Mouse (Mus musculus) embryonic facial prominence, embryonic 15.5 days (tissue): ENCODE measurements at regions not wholly inside any gene's neighbourhood (a gene's known extent, or its start where the extent isn't known, plus 50 kb on each side); places are given as distances from the start of the nearest gene placed in this dataset.

Experiments
- ATAC-seq: fragments of 200-750 bp; cut with Nextera tagmentation; 2 replicates; pipeline ENCODE4 v1.8.0; 2017; ENCODE audit warnings: low read depth, moderate TSS enrichment; ENCODE audit not compliant: insufficient number of reproducible peaks, low FRiP score, low TSS enrichment
- H3K27ac ChIP-seq: fragments of 300-500 bp; sonication (generic); replicated peaks from 2 replicates; pipeline ENCODE4 v1.5.1; 2015; ENCODE audit warnings: mild to moderate bottlenecking, inconsistent platforms
- H3K27me3 ChIP-seq: fragments of 300-500 bp; sonication (generic); 2 replicates; pipeline ENCODE4 v1.6.1; 2015; ENCODE audit warnings: inconsistent platforms
- H3K36me3 ChIP-seq: fragments of 300-500 bp; sonication (generic); 2 replicates; pipeline ENCODE4 v1.6.1; 2015; ENCODE audit warnings: mild to moderate bottlenecking, inconsistent platforms
- H3K4me1 ChIP-seq: fragments of 300-500 bp; sonication (generic); 2 replicates; pipeline ENCODE4 v1.6.1; 2015; ENCODE audit warnings: inconsistent platforms
- H3K4me2 ChIP-seq: fragments of 300-500 bp; sonication (generic); replicated peaks from 2 replicates; pipeline ENCODE4 v1.6.1; 2015; ENCODE audit warnings: mild to moderate bottlenecking, inconsistent platforms
- H3K4me3 ChIP-seq: fragments of 300-500 bp; sonication (generic); replicated peaks from 2 replicates; pipeline ENCODE4 v1.5.1; 2015; ENCODE audit warnings: mild to moderate bottlenecking, inconsistent platforms
- H3K9ac ChIP-seq: fragments of 300-500 bp; sonication (generic); 2 replicates; pipeline ENCODE4 v1.6.1; 2015; ENCODE audit warnings: inconsistent platforms
- H3K9me3 ChIP-seq: fragments of 300-500 bp; sonication (generic); replicated peaks from 2 replicates; pipeline ENCODE4 v1.6.1; 2016; ENCODE audit warnings: inconsistent platforms
- WGBS: fragments of 180-500 bp; shearing (Covaris S2); methylation state at CpG from one replicate; pipeline ENCODE4 v1.1.7; 2015; 5-methylcytosine and 5-hydroxymethylcytosine counted together

GRCm38 (mm10) chr5:46901909-46902308 is 1044.5 kb upstream of the Lcorl start:
- ATAC-seq: no peak

GRCm38 (mm10) chr5:46894037-46894436 is 1036.6 kb upstream of the Lcorl start:
- no peaks in the 10 kb centered on the region for H3K36me3 ChIP-seq
- no peak for ATAC-seq
- H3K4me3 ChIP-seq: no peak overlapping the region
- H3K4me1 ChIP-seq: no peaks in the 10 kb centered on the region
- H3K27ac ChIP-seq: no peak overlapping the region
- no peaks in the 10 kb centered on the region for H3K9me3 ChIP-seq
- no peak overlapping the region for H3K4me2 ChIP-seq
- WGBS: 74% methylated on average over 2 of the region's 2 CpGs
- no peaks in the 10 kb centered on the region for H3K27me3 ChIP-seq
- no peak overlapping the region for H3K9ac ChIP-seq

More at GRCm38 (mm10) chr5:46901909-46902308, 1044.5 kb upstream of the Lcorl start:
- H3K4me2 ChIP-seq: no peak overlapping the region
- no peaks in the 10 kb centered on the region for H3K4me1 ChIP-seq
- H3K9me3 ChIP-seq: no peaks in the 10 kb centered on the region
- H3K27me3 ChIP-seq: no peaks in the 10 kb centered on the region
- no peak overlapping the region for H3K9ac ChIP-seq
- H3K27ac ChIP-seq: no peak overlapping the region
- no peaks in the 10 kb centered on the region for H3K36me3 ChIP-seq
- no peak overlapping the region for H3K4me3 ChIP-seq
- 81% methylated on average over 2 of the region's 2 CpGs for WGBS

GRCm38 (mm10) chr5:46883956-46884355 is 1026.5 kb upstream of the Lcorl start:
- no peaks in the 10 kb centered on the region for H3K27me3 ChIP-seq
- no peaks in the 10 kb centered on the region for H3K9me3 ChIP-seq
- H3K9ac ChIP-seq: no peak overlapping the region
- no peak overlapping the region for H3K27ac ChIP-seq
- H3K4me1 ChIP-seq: no peaks in the 10 kb centered on the region
- no peaks in the 10 kb centered on the region for H3K36me3 ChIP-seq
- no peak for ATAC-seq
- no peak overlapping the region for H3K4me3 ChIP-seq
- H3K4me2 ChIP-seq: no peak overlapping the region

GRCm38 (mm10) chr5:46856837-46857236 is 999.4 kb upstream of the Lcorl start:
- no peaks in the 10 kb centered on the region for H3K4me1 ChIP-seq
- H3K4me2 ChIP-seq: no peak overlapping the region
- no peak overlapping the region for H3K27ac ChIP-seq
- H3K9ac ChIP-seq: no peak overlapping the region
- H3K36me3 ChIP-seq: no peaks in the 10 kb centered on the region
- no peaks in the 10 kb centered on the region for H3K9me3 ChIP-seq
- H3K4me3 ChIP-seq: no peak overlapping the region
- no peak for ATAC-seq
- H3K27me3 ChIP-seq: no peaks in the 10 kb centered on the region

GRCm38 (mm10) chr5:46845175-46845574 is 987.8 kb upstream of the Lcorl start:
- WGBS: 58% methylated on average over 2 of the region's 2 CpGs
- Histone ChIP-seq H3K4me3 (no peak overlapping the region), H3K9me3 (no peaks in the 10 kb centered on the region), H3K27ac (no peak overlapping the region), H3K4me1 (no peaks in the 10 kb centered on the region), H3K27me3 (no peaks in the 10 kb centered on the region), H3K4me2 (no peak overlapping the region), H3K9ac (no peak overlapping the region), H3K36me3 (no peaks in the 10 kb centered on the region)
- no peak for ATAC-seq

- no peaks in the 10 kb centered on the region for H3K9me3 ChIP-seq
- no peak overlapping the region for H3K4me3 ChIP-seq
- H3K4me1 ChIP-seq: no peaks in the 10 kb centered on the region
- no peak for ATAC-seq
- no peak overlapping the region for H3K4me2 ChIP-seq
- 86% methylated on average over 4 of the region's 4 CpGs for WGBS
- no peak overlapping the region for H3K9ac ChIP-seq
- H3K36me3 ChIP-seq: no peaks in the 10 kb centered on the region
- no peaks in the 10 kb centered on the region for H3K27me3 ChIP-seq
- H3K27ac ChIP-seq: no peak overlapping the region
These were observed 979.4 kb upstream of the Lcorl start for GRCm38 (mm10) chr5:46836810-46837209.

- Histone ChIP-seq H3K4me3 (no peak overlapping the region), H3K4me1 (no peaks in the 10 kb centered on the region), H3K36me3 (no peaks in the 10 kb centered on the region), H3K4me2 (no peak overlapping the region), H3K27ac (no peak overlapping the region), H3K27me3 (no peaks in the 10 kb centered on the region), H3K9ac (no peak overlapping the region), H3K9me3 (no peaks in the 10 kb centered on the region)
- 80% methylated on average over 9 of the region's 9 CpGs for WGBS
- no peak for ATAC-seq
These were observed 973.6 kb upstream of the Lcorl start for GRCm38 (mm10) chr5:46830797-46831618.

- no peak overlapping the region for H3K4me2 ChIP-seq
- H3K27me3 ChIP-seq: no peaks in the 10 kb centered on the region
- H3K9me3 ChIP-seq: no peaks in the 10 kb centered on the region
- WGBS: 77% methylated on average over 6 of the region's 6 CpGs
- H3K4me3 ChIP-seq: no peak overlapping the region
- no peak overlapping the region for H3K27ac ChIP-seq
- H3K4me1 ChIP-seq: no peaks in the 10 kb centered on the region
- no peak for ATAC-seq
- H3K9ac ChIP-seq: no peak overlapping the region
- no peaks in the 10 kb centered on the region for H3K36me3 ChIP-seq
These were observed 972.7 kb upstream of the Lcorl start for GRCm38 (mm10) chr5:46830114-46830513.

GRCm38 (mm10) chr5:46826381-46826780 is 969.0 kb upstream of the Lcorl start:
- H3K4me1 ChIP-seq: no peaks in the 10 kb centered on the region
- no peak overlapping the region for H3K4me3 ChIP-seq
- H3K9ac ChIP-seq: no peak overlapping the region
- H3K36me3 ChIP-seq: no peaks in the 10 kb centered on the region
- WGBS: 83% methylated on average over 1 of the region's 1 CpGs
- no peak overlapping the region for H3K27ac ChIP-seq
- no peak overlapping the region for H3K4me2 ChIP-seq
- no peak for ATAC-seq
- no peaks in the 10 kb centered on the region for H3K9me3 ChIP-seq
- H3K27me3 ChIP-seq: no peaks in the 10 kb centered on the region

GRCm38 (mm10) chr5:46824934-46825333 is 967.5 kb upstream of the Lcorl start:
- H3K4me1 ChIP-seq: no peaks in the 10 kb centered on the region
- H3K27ac ChIP-seq: no peak overlapping the region
- H3K4me3 ChIP-seq: no peak overlapping the region
- no peak for ATAC-seq
- H3K4me2 ChIP-seq: no peak overlapping the region
- H3K36me3 ChIP-seq: no peaks in the 10 kb centered on the region
- no peaks in the 10 kb centered on the region for H3K9me3 ChIP-seq
- no peaks in the 10 kb centered on the region for H3K27me3 ChIP-seq
- no peak overlapping the region for H3K9ac ChIP-seq
- 53% methylated on average over 3 of the region's 3 CpGs for WGBS

GRCm38 (mm10) chr5:46795102-46795501 is 937.7 kb upstream of the Lcorl start:
- no peak overlapping the region for H3K4me2 ChIP-seq
- WGBS: 88% methylated on average over 2 of the region's 2 CpGs
- no peaks in the 10 kb centered on the region for H3K27me3 ChIP-seq
- ATAC-seq: no peak
- H3K36me3 ChIP-seq: no peaks in the 10 kb centered on the region
- no peak overlapping the region for H3K9ac ChIP-seq
- no peaks in the 10 kb centered on the region for H3K4me1 ChIP-seq
- H3K9me3 ChIP-seq: no peaks in the 10 kb centered on the region
- H3K4me3 ChIP-seq: no peak overlapping the region
- H3K27ac ChIP-seq: no peak overlapping the region

GRCm38 (mm10) chr5:46794028-46794705 is 936.8 kb upstream of the Lcorl start:
- Histone ChIP-seq H3K36me3 (no peaks in the 10 kb centered on the region), H3K9ac (no peak overlapping the region), H3K9me3 (no peaks in the 10 kb centered on the region), H3K27ac (no peak overlapping the region), H3K4me2 (no peak overlapping the region), H3K4me1 (no peaks in the 10 kb centered on the region), H3K27me3 (no peaks in the 10 kb centered on the region), H3K4me3 (no peak overlapping the region)
- peak; percentile 81 for ATAC-seq
- 37% methylated on average over 7 of the region's 7 CpGs for WGBS
